Mouse (Mus musculus): ENCODE results near the gene Atraid.
A peak's percentile ranks its signal among the peaks of the same experiment; 100 is the strongest.

Gene Atraid

GRCm38 (mm10) chr5:31094799-31095691 is 46.9 kb downstream of the Atraid start:
- peak; percentile 48 for DNase-seq

GRCm38 (mm10) chr5:31095711-31096480 is 47.8 kb downstream of the Atraid start:
- DNase-seq, result no peak
